Mouse (Mus musculus): ENCODE measurements at regions not wholly inside any gene's neighbourhood (a gene's known extent, or its start where the extent isn't known, plus 50 kb on each side); places are given as distances from the start of the nearest gene placed in this dataset.
A peak's percentile ranks its signal among the peaks of the same experiment; 100 is the strongest.

GRCm38 (mm10) chr4:62807926-62808552 lies 157.3 kb upstream of the Zfp618 start:
- intact Hi-C loops (cut with DNase I), result no loop called here
- no peak for DNase-seq

GRCm38 (mm10) chr4:62808553-62808950 lies 156.8 kb upstream of the Zfp618 start:
- intact Hi-C loops (cut with DNase I), result no loop called here
- DNase-seq, result no peak

GRCm38 (mm10) chr4:62809048-62809447 lies 156.3 kb upstream of the Zfp618 start:
- no peak for DNase-seq
- intact Hi-C loops (cut with DNase I), result no loop called here

GRCm38 (mm10) chr4:62819889-62820288 lies 145.5 kb upstream of the Zfp618 start:
- intact Hi-C loops (cut with DNase I), result no loop called here
- no peak for DNase-seq

GRCm38 (mm10) chr4:62821288-62821687 lies 144.1 kb upstream of the Zfp618 start:
- DNase-seq, result no peak
- intact Hi-C loops (cut with DNase I), result no loop called here

GRCm38 (mm10) chr4:62822568-62822967 lies 142.8 kb upstream of the Zfp618 start:
- intact Hi-C loops (cut with DNase I), result no loop called here
- DNase-seq, result peak; percentile 89

- no peak for DNase-seq
- intact Hi-C loops (cut with DNase I), result no loop called here
Observed at GRCm38 (mm10) chr4:62823082-62823481, 142.3 kb upstream of the Zfp618 start.

- peak; percentile 51 for DNase-seq
- intact Hi-C loops (cut with DNase I), result no loop called here
Observed at GRCm38 (mm10) chr4:62823555-62824250, 141.7 kb upstream of the Zfp618 start.

GRCm38 (mm10) chr4:62824581-62824980 lies 140.8 kb upstream of the Zfp618 start:
- intact Hi-C loops (cut with DNase I), result no loop called here
- DNase-seq, result no peak

- no peak for DNase-seq
- intact Hi-C loops (cut with DNase I), result no loop called here
Observed at GRCm38 (mm10) chr4:62825256-62825655, 140.1 kb upstream of the Zfp618 start.

- peak; percentile 53 for DNase-seq
- intact Hi-C loops (cut with DNase I), result no loop called here
Observed at GRCm38 (mm10) chr4:62828963-62829362, 136.4 kb upstream of the Zfp618 start.

- peak; percentile 76 for DNase-seq
- intact Hi-C loops (cut with DNase I), result no loop called here
Observed at GRCm38 (mm10) chr4:62833944-62834343, 131.4 kb upstream of the Zfp618 start.

GRCm38 (mm10) chr4:62836875-62837274 lies 128.5 kb upstream of the Zfp618 start:
- no peak for DNase-seq
- intact Hi-C loops (cut with DNase I), result no loop called here

GRCm38 (mm10) chr4:62850526-62850925 lies 114.8 kb upstream of the Zfp618 start:
- no peak for DNase-seq
- intact Hi-C loops (cut with DNase I), result no loop called here

GRCm38 (mm10) chr4:62853335-62853734 lies 112.0 kb upstream of the Zfp618 start:
- intact Hi-C loops (cut with DNase I), result no loop called here
- no peak for DNase-seq

GRCm38 (mm10) chr4:62856406-62856805 lies 109.0 kb upstream of the Zfp618 start:
- no peak for DNase-seq

GRCm38 (mm10) chr4:62862756-62863155 lies 102.6 kb upstream of the Zfp618 start:
- intact Hi-C loops (cut with DNase I), result no loop called here
- no peak for DNase-seq

More at GRCm38 (mm10) chr4:62856406-62856805, 109.0 kb upstream of the Zfp618 start:
- intact Hi-C loops (cut with DNase I), result no loop called here

- peak; percentile 71 for DNase-seq
- intact Hi-C loops (cut with DNase I), result no loop called here
Observed at GRCm38 (mm10) chr4:62870391-62870983, 94.9 kb upstream of the Zfp618 start.

- DNase-seq, result no peak
- intact Hi-C loops (cut with DNase I), result no loop called here
Observed at GRCm38 (mm10) chr4:62872562-62872961, 92.8 kb upstream of the Zfp618 start.

- intact Hi-C loops (cut with DNase I), result no loop called here
- no peak for DNase-seq
Observed at GRCm38 (mm10) chr4:62873986-62874385, 91.4 kb upstream of the Zfp618 start.

GRCm38 (mm10) chr4:62878063-62878462 lies 87.3 kb upstream of the Zfp618 start:
- DNase-seq, result no peak
- intact Hi-C loops (cut with DNase I), result no loop called here

GRCm38 (mm10) chr4:62878927-62879326 lies 86.4 kb upstream of the Zfp618 start:
- intact Hi-C loops (cut with DNase I), result no loop called here
- DNase-seq, result peak; percentile 31

Data from left cerebral cortex, postnatal 4 days (tissue).